Mouse (Mus musculus): ENCODE data around the gene Bach2. TPM values are rescaled to one million over a fixed set of nuclear protein-coding genes. Genes with fewer than 3 reads are reported as not detected.

Bach2 gene
- polyA plus RNA-seq, 1 experiment = 14.1 TPM

- Histone ChIP-seq H3K27ac (ENCODE audit: insufficient read depth, low read length) (peak overlapping the region; percentile 7), H3K4me1 (ENCODE audit: control insufficient read depth, insufficient read depth, insufficient read length) (peaks cover 16% of the 10 kb centered on the region), H3K4me3 (ENCODE audit: extremely low read depth, insufficient read depth, insufficient read length) (no peak overlapping the region), H3K27me3 (ENCODE audit: control insufficient read depth, insufficient read depth, low read length) (no peaks in the 10 kb centered on the region), H3K36me3 (ENCODE audit: control insufficient read depth, insufficient read depth, low read length) (no peaks in the 10 kb centered on the region)
- DNase-seq (ENCODE audit: low read depth in 1 of 2, low spot score in 2 of 2) = no peak
- TF ChIP-seq CTCF (IDR thresholded peaks at IDR 0.05; ENCODE audit: extremely low read depth, insufficient read depth, insufficient read length, insufficient replicate concordance) (no peak), POLR2A (IDR thresholded peaks at IDR 0.05; ENCODE audit: low read depth, low read length) (no peak)
- 33% methylated on average over 11 of the region's 11 CpGs for WGBS
Observed at GRCm38 (mm10) chr4:32288036-32288860, 49.6 kb downstream of the Bach2 start.

GRCm38 (mm10) chr4:32289845-32290244 is 51.2 kb downstream of the Bach2 start:
- Histone ChIP-seq H3K4me3 (ENCODE audit: extremely low read depth, insufficient read depth, insufficient read length) (no peak overlapping the region), H3K27me3 (ENCODE audit: control insufficient read depth, insufficient read depth, low read length) (no peaks in the 10 kb centered on the region), H3K27ac (ENCODE audit: insufficient read depth, low read length) (peak overlapping the region; percentile 37; the same call in 1 of the 2 replicates), H3K36me3 (ENCODE audit: control insufficient read depth, insufficient read depth, low read length) (no peaks in the 10 kb centered on the region), H3K4me1 (ENCODE audit: control insufficient read depth, insufficient read depth, insufficient read length) (peaks cover 19% of the 10 kb centered on the region)
- 54% methylated on average over 6 of the region's 6 CpGs for WGBS
- DNase-seq (ENCODE audit: low read depth in 1 of 2, low spot score in 2 of 2) = no peak
- TF ChIP-seq CTCF (IDR thresholded peaks at IDR 0.05; ENCODE audit: extremely low read depth, insufficient read depth, insufficient read length, insufficient replicate concordance) (no peak), POLR2A (IDR thresholded peaks at IDR 0.05; ENCODE audit: low read depth, low read length) (no peak)

- TF ChIP-seq CTCF (IDR thresholded peaks at IDR 0.05; ENCODE audit: extremely low read depth, insufficient read depth, insufficient read length, insufficient replicate concordance) (no peak), POLR2A (IDR thresholded peaks at IDR 0.05; ENCODE audit: low read depth, low read length) (no peak)
- Histone ChIP-seq H3K4me1 (ENCODE audit: control insufficient read depth, insufficient read depth, insufficient read length) (peaks cover 19% of the 10 kb centered on the region), H3K27me3 (ENCODE audit: control insufficient read depth, insufficient read depth, low read length) (no peaks in the 10 kb centered on the region), H3K36me3 (ENCODE audit: control insufficient read depth, insufficient read depth, low read length) (no peaks in the 10 kb centered on the region), H3K27ac (ENCODE audit: insufficient read depth, low read length) (peak overlapping the region; percentile 61), H3K4me3 (ENCODE audit: extremely low read depth, insufficient read depth, insufficient read length) (no peak overlapping the region)
- peak in 1 of 2 experiments; percentile 34 for DNase-seq (ENCODE audit: low read depth in 1 of 2, low spot score in 2 of 2)
- 71% methylated on average over 4 of the region's 4 CpGs for WGBS
Observed at GRCm38 (mm10) chr4:32291406-32291805, 52.8 kb downstream of the Bach2 start.

- DNase-seq (ENCODE audit: low read depth in 1 of 2, low spot score in 2 of 2) = no peak
- no peaks in the 10 kb centered on the region for H3K27me3 ChIP-seq (ENCODE audit: control insufficient read depth, insufficient read depth, low read length)
- peaks cover 22% of the 10 kb centered on the region for H3K4me1 ChIP-seq (ENCODE audit: control insufficient read depth, insufficient read depth, insufficient read length)
- TF ChIP-seq CTCF (IDR thresholded peaks at IDR 0.05; ENCODE audit: extremely low read depth, insufficient read depth, insufficient read length, insufficient replicate concordance) = no peak
- no peak for TF ChIP-seq POLR2A (IDR thresholded peaks at IDR 0.05; ENCODE audit: low read depth, low read length)
- 83% methylated on average over 7 of the region's 7 CpGs for WGBS
- peaks cover 3% of the 10 kb centered on the region; the same call in 1 of the 2 replicates for H3K36me3 ChIP-seq (ENCODE audit: control insufficient read depth, insufficient read depth, low read length)
- no peak overlapping the region for H3K4me3 ChIP-seq (ENCODE audit: extremely low read depth, insufficient read depth, insufficient read length)
- H3K27ac ChIP-seq (ENCODE audit: insufficient read depth, low read length) = no peak overlapping the region
Observed at GRCm38 (mm10) chr4:32293686-32294265, 55.2 kb downstream of the Bach2 start.

GRCm38 (mm10) chr4:32297071-32297671 is 58.6 kb downstream of the Bach2 start:
- no peaks in the 10 kb centered on the region for H3K27me3 ChIP-seq (ENCODE audit: control insufficient read depth, insufficient read depth, low read length)
- DNase-seq (ENCODE audit: low read depth in 1 of 2, low spot score in 2 of 2) = no peak
- H3K4me1 ChIP-seq (ENCODE audit: control insufficient read depth, insufficient read depth, insufficient read length) = peaks cover 6% of the 10 kb centered on the region; the same call in 1 of the 2 replicates
- TF ChIP-seq CTCF (IDR thresholded peaks at IDR 0.05; ENCODE audit: extremely low read depth, insufficient read depth, insufficient read length, insufficient replicate concordance) = no peak
- no peak for TF ChIP-seq POLR2A (IDR thresholded peaks at IDR 0.05; ENCODE audit: low read depth, low read length)
- H3K27ac ChIP-seq (ENCODE audit: insufficient read depth, low read length) = no peak overlapping the region; the same call in 1 of the 2 replicates
- no peak overlapping the region for H3K4me3 ChIP-seq (ENCODE audit: extremely low read depth, insufficient read depth, insufficient read length)
- WGBS = 80% methylated on average over 6 of the region's 6 CpGs
- H3K36me3 ChIP-seq (ENCODE audit: control insufficient read depth, insufficient read depth, low read length) = peaks cover 6% of the 10 kb centered on the region

GRCm38 (mm10) chr4:32299221-32299620 is 60.6 kb downstream of the Bach2 start:
- Histone ChIP-seq H3K27ac (ENCODE audit: insufficient read depth, low read length) (no peak overlapping the region), H3K4me3 (ENCODE audit: extremely low read depth, insufficient read depth, insufficient read length) (no peak overlapping the region), H3K4me1 (ENCODE audit: control insufficient read depth, insufficient read depth, insufficient read length) (peaks cover 14% of the 10 kb centered on the region; the same call in 1 of the 2 replicates), H3K27me3 (ENCODE audit: control insufficient read depth, insufficient read depth, low read length) (no peaks in the 10 kb centered on the region), H3K36me3 (ENCODE audit: control insufficient read depth, insufficient read depth, low read length) (peaks cover 6% of the 10 kb centered on the region)
- WGBS = 94% methylated on average over 3 of the region's 3 CpGs
- no peak for DNase-seq (ENCODE audit: low read depth in 1 of 2, low spot score in 2 of 2)
- TF ChIP-seq POLR2A (IDR thresholded peaks at IDR 0.05; ENCODE audit: low read depth, low read length) (no peak), CTCF (IDR thresholded peaks at IDR 0.05; ENCODE audit: extremely low read depth, insufficient read depth, insufficient read length, insufficient replicate concordance) (no peak)

Measured in spleen, adult 2 months (tissue).